Comparison of ENCODE assay signal across 21 mouse cellular contexts in genomic region chrX:59063157-59063556, GRCm38 (mm10).
DNase-seq lines count a peak whose midpoint lies in the region; ATAC-seq and TF ChIP-seq lines count a peak whose summit lies in the region.
"Had no signal": no experiment of that assay in that cellular context is flagged by ENCODE, and none has a peak within 500 bp of the region (broad histone marks: within the 10 kb centered on the region; RNA-seq: fewer than 3 reads in every experiment).

No protein-coding gene starts in this region.

- no peak for TF ChIP-seq RAD21 in MEL (IDR thresholded peaks at IDR 0.05; ENCODE audit: low read depth, low read length)

- H3K79me2 ChIP-seq in MEL (ENCODE audit: control insufficient read depth, insufficient read depth, low read length, poor library complexity), result no peaks in the 10 kb centered on the region

- TF ChIP-seq CTCF in MEL (IDR thresholded peaks at IDR 0.05 in 2 of 3, conservative IDR thresholded peaks at IDR 0.05 in 1 of 3; ENCODE audit: control insufficient read depth in 1 of 3, insufficient read depth in 1 of 3, low read depth in 2 of 3, low read length in 3 of 3, poor library complexity in 1 of 3, severe bottlenecking in 1 of 3), result no peak

- peak; percentile 19 for DNase-seq in MEL (ENCODE audit: low read depth, low spot score)
- DNase-seq in MEL-GATA-1-ER (ENCODE audit: extremely low read depth, low read depth), result peak; percentile 14
- no peak for DNase-seq in right cerebral cortex, adult 2 months (ENCODE audit: low spot score in 2 of 2)
- DNase-seq: adrenal gland, adult 2 months; adrenal gland, adult 8-10 months; adrenal gland, postnatal 10 days; adrenal gland, postnatal 14 days; adrenal gland, postnatal 25 days; adrenal gland, postnatal 36 days; B cell, adult 2 months; cerebellum, adult 11 months; cerebellum, adult 11-12 months; cerebellum, adult 18-20 months; cerebellum, adult 2 months; cerebellum, adult 8-10 months had no signal

- no peak for TF ChIP-seq POLR2A in MEL (IDR thresholded peaks at IDR 0.05; ENCODE audit: control insufficient read depth in 1 of 2, insufficient read depth in 1 of 2, low read depth in 1 of 2, low read length in 2 of 2, poor library complexity in 1 of 2)

- H3K27ac ChIP-seq in MEL (ENCODE audit: control insufficient read depth, low read depth, low read length), result no peak overlapping the region; the same call in 1 of the 2 replicates

- H3K4me1 ChIP-seq in MEL (ENCODE audit: control insufficient read depth in 1 of 2, insufficient read depth in 2 of 2, low read length in 2 of 2), result peaks cover 0 to 2% of the 10 kb centered on the region in 2 experiments; a peak in 2 of 4 replicates

- peak; percentile 63 to 74 for TF ChIP-seq EP300 in MEL (IDR thresholded peaks at IDR 0.05; ENCODE audit: low read depth in 1 of 2, low read length in 2 of 2)

- H3K36me3 ChIP-seq in MEL (ENCODE audit: control insufficient read depth in 1 of 2, insufficient read depth in 2 of 2, low read length in 2 of 2), result no peaks in the 10 kb centered on the region; a peak in 1 of 4 replicates
- H3K36me3 ChIP-seq: G1E had no signal

- no peak overlapping the region; the same call in 1 of the 2 replicates for H3K9ac ChIP-seq in MEL (ENCODE audit: control insufficient read depth, low read depth, low read length, poor library complexity, severe bottlenecking)

- H3K9me3 ChIP-seq in MEL (replicated peaks; ENCODE audit: insufficient read depth, low read length), result no peaks in the 10 kb centered on the region
- H3K9me3 ChIP-seq: G1E had no signal

- no peak for ATAC-seq in erythroblast, adult 5-6 weeks (replicated peaks; ENCODE audit: low FRiP score, poor library complexity, severe bottlenecking)
- ATAC-seq: activated CD4-positive, CD25-positive, alpha-beta regulatory T cell, adult 4 months; CD4-positive, CD25-positive, alpha-beta regulatory T cell, adult 4 months; Patski had no signal

- H3K27me3 ChIP-seq in MEL (ENCODE audit: control insufficient read depth in 1 of 2, insufficient read depth in 2 of 2, low read length in 2 of 2), result no peaks in the 10 kb centered on the region
- H3K27me3 ChIP-seq: CH12.LX had no signal

- H3K4me3 ChIP-seq in MEL (ENCODE audit: control insufficient read depth in 1 of 2, insufficient read depth in 1 of 2, low read depth in 2 of 2, low read length in 2 of 2), result no peak overlapping the region

TF ChIP-seq in MEL, 35 proteins besides CTCF, POLR2A, EP300 and RAD21:
- TF ChIP-seq ETS1 (IDR thresholded peaks at IDR 0.05; ENCODE audit: low read depth, low read length) (0 out of 2 replicates have a peak, but pooled peaks have one; percentile 22), JUND (IDR thresholded peaks at IDR 0.05; ENCODE audit: low read depth, low read length) (no peak), NRF1 (IDR thresholded peaks at IDR 0.05; ENCODE audit: insufficient read depth, low read depth, low read length, poor library complexity, severe bottlenecking) (no peak), GATA1 (IDR thresholded peaks at IDR 0.05; ENCODE audit: low read depth, low read length) (0 out of 2 replicates have a peak, but pooled peaks have one; percentile 43), RCOR1 (IDR thresholded peaks at IDR 0.05; ENCODE audit: low read depth, low read length) (peak; percentile 25; the same call in 1 of the 2 replicates), TCF12 (IDR thresholded peaks at IDR 0.05; ENCODE audit: low read depth, low read length) (peak; percentile 76)
TF ChIP-seq in MEL: peak in this region for 4.

Comparison
In these comparisons a context has a peak if more than half of its experiments do, and no peak if none do; other contexts are left out.
1. DNase-seq: peak in MEL (single experiment) and MEL-GATA-1-ER (single experiment); none in right cerebral cortex, adult 2 months (0 of 2).